Mouse (Mus musculus): Measurements from ENCODE around the gene Gm10642.

DNA sequence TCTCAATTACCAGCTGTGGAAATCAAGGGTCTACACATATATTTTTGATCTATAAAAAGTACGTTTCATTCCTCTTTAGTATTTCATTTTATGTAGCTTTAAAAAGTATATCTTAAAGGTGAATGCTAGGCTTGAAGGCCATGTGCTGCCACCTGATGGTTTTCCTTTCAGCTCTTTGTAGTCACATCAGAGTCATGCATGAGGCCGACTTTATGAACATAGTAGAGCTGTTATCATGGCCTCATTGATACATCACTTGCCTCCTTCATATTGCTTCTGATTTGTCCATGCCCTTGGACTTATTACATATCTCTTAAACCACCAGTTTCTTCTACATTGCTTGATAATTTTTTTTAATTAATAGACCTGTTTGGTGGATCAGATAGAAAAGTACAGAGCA, 39.7 kb downstream of the Gm10642 start:
- TF ChIP-seq POLR2A (IDR thresholded peaks at IDR 0.05; ENCODE audit: insufficient read depth, low read length): no peak
- TF ChIP-seq CTCF (IDR thresholded peaks at IDR 0.05; ENCODE audit: low read depth, low read length): no peak
- TF ChIP-seq EP300 (IDR thresholded peaks at IDR 0.05; ENCODE audit: insufficient read depth, low read depth, low read length): no peak

Measured in ES-Bruce4 (cell line).